Mouse (Mus musculus) midbrain, postnatal 0 days (tissue): ENCODE measurements around the gene Rpl41. TPM values are rescaled to one million over a fixed set of nuclear protein-coding genes. Genes with fewer than 3 reads are reported as not detected.

Experiments used
- ATAC-seq: fragments of 200-750 bp; cut with Nextera tagmentation; 2 replicates; pipeline ENCODE4 v1.8.0; 2017; ENCODE audit warnings: moderate number of reproducible peaks, mild to moderate bottlenecking, moderate TSS enrichment, moderate library complexity; ENCODE audit not compliant: low FRiP score
- DNase-seq: peaks from one replicate; pipeline ENCODE4 v3.0.0-alpha.2; 2015; ENCODE audit warnings: low spot score
- H3K27ac ChIP-seq: fragments of 300-500 bp; sonication (generic); 2 replicates; pipeline ENCODE4 v1.5.1; 2014; ENCODE audit warnings: low read depth, mild to moderate bottlenecking, low read length, mixed read lengths
- H3K27me3 ChIP-seq: fragments of 300-500 bp; sonication (generic); 2 replicates; pipeline ENCODE4 v1.6.1; 2014; ENCODE audit warnings: low read length, control low read depth, mixed read lengths; ENCODE audit not compliant: insufficient read depth
- H3K36me3 ChIP-seq: fragments of 300-500 bp; sonication (generic); 2 replicates; pipeline ENCODE4 v1.6.1; 2014; ENCODE audit warnings: low read length, control low read depth, mixed read lengths; ENCODE audit not compliant: insufficient read depth
- H3K4me1 ChIP-seq: fragments of 300-500 bp; sonication (generic); 2 replicates; pipeline ENCODE4 v1.6.1; 2014; ENCODE audit warnings: mild to moderate bottlenecking, control low read depth, antibody characterized with exemption, low read length, mixed read lengths; ENCODE audit not compliant: insufficient read depth
- H3K4me2 ChIP-seq: fragments of 300-500 bp; sonication (generic); 2 replicates; pipeline ENCODE4 v1.6.1; 2014; ENCODE audit warnings: low read depth, mild to moderate bottlenecking, low read length, mixed read lengths; ENCODE audit not compliant: poor library complexity, severe bottlenecking
- H3K4me3 ChIP-seq: fragments of 300-500 bp; sonication (generic); 2 replicates; pipeline ENCODE4 v1.5.1; 2014; ENCODE audit warnings: low read depth, mild to moderate bottlenecking, low read length, moderate library complexity
- H3K9ac ChIP-seq: fragments of 300-500 bp; sonication (generic); replicated peaks from 2 replicates; pipeline ENCODE4 v1.6.1; 2014; ENCODE audit warnings: mild to moderate bottlenecking, low read length, moderate library complexity, mixed read lengths; ENCODE audit not compliant: poor library complexity, severe bottlenecking
- H3K9me3 ChIP-seq: fragments of 300-500 bp; sonication (generic); 2 replicates; pipeline ENCODE4 v1.6.1; 2016; ENCODE audit warnings: low read length, control low read depth
- CTCF ChIP-seq: IDR thresholded peaks from 2 replicates; pipeline ENCODE4 v1.5.1; 2016; ENCODE audit warnings: antibody characterized with exemption, mild to moderate bottlenecking
- WGBS: fragments of 180-500 bp; shearing (Covaris S2); extraction: QIAGEN DNeasy Blood & Tissue Kit; methylation state at CpG from one replicate; pipeline ENCODE4 v1.1.7; 2014; 5-methylcytosine and 5-hydroxymethylcytosine counted together
- polyA plus RNA-seq: library from polyadenylated mRNA; unstranded; fragments of >200 nt; fragmentation: Nextera tagmentation; extraction: Ambion mirVana; gene quantifications from 2 replicates; pipeline ENCODE4 v1.2.1, GENCODE M21; 2015
- total RNA-seq: library from RNA; depleted of rRNA; stranded (reverse); fragments of >200 nt; gene quantifications from 2 replicates; pipeline ENCODE4 v1.2.3, GENCODE M21; 2014

The Rpl41 gene
- total and polyA plus RNA-seq, 2 experiments from 2014 or later: 807 to 2,464 TPM

GRCm38 (mm10) chr10:128524732-128525662, 24.1 kb downstream of the Rpl41 start:
- peak; percentile 62 for DNase-seq
- H3K27ac ChIP-seq: peak overlapping the region; percentile 38; the same call in 1 of the 2 replicates
- 1% methylated on average over 56 of the region's 58 CpGs for WGBS

GRCm38 (mm10) chr10:128524111-128524731, 24.9 kb downstream of the Rpl41 start:
- peak overlapping the region; percentile 71 for H3K4me3 ChIP-seq
- H3K4me1 ChIP-seq: no peaks in the 10 kb centered on the region; the same call in 1 of the 2 replicates
- DNase-seq (no peak), ATAC-seq (no peak)
- WGBS: 9% methylated on average over 11 of the region's 11 CpGs
- no peak for TF ChIP-seq CTCF
- H3K9ac ChIP-seq: peak overlapping the region; percentile 65
- H3K4me2 ChIP-seq: peak overlapping the region; percentile 100
- no peak overlapping the region for H3K27ac ChIP-seq
- H3K27me3 ChIP-seq: peaks cover 3% of the 10 kb centered on the region; the same call in 1 of the 2 replicates
- no peaks in the 10 kb centered on the region for H3K9me3 ChIP-seq
- H3K36me3 ChIP-seq: 0 out of 2 replicates have a peak, but pooled peaks cover 6% of the 10 kb centered on the region

More at GRCm38 (mm10) chr10:128524732-128525662, 24.1 kb downstream of the Rpl41 start:
- Histone ChIP-seq H3K4me2 (peak overlapping the region; percentile 100), H3K27me3 (peaks cover 3% of the 10 kb centered on the region; the same call in 1 of the 2 replicates), H3K9ac (peak overlapping the region; percentile 65), H3K4me3 (peak overlapping the region; percentile 71), H3K4me1 (no peaks in the 10 kb centered on the region; the same call in 1 of the 2 replicates), H3K9me3 (no peaks in the 10 kb centered on the region), H3K36me3 (0 out of 2 replicates have a peak, but pooled peaks cover 4% of the 10 kb centered on the region)
- ATAC-seq: peak; percentile 48
- TF ChIP-seq CTCF: no peak

GRCm38 (mm10) chr10:128522351-128522750, 26.8 kb downstream of the Rpl41 start:
- ATAC-seq (no peak), DNase-seq (no peak)
- Histone ChIP-seq H3K4me1 (no peaks in the 10 kb centered on the region; the same call in 1 of the 2 replicates), H3K4me3 (no peak overlapping the region), H3K9ac (no peak overlapping the region), H3K9me3 (no peaks in the 10 kb centered on the region), H3K4me2 (no peak overlapping the region), H3K27me3 (peaks cover 3% of the 10 kb centered on the region; the same call in 1 of the 2 replicates), H3K27ac (no peak overlapping the region), H3K36me3 (peaks cover 6% of the 10 kb centered on the region; the same call in 1 of the 2 replicates)
- 81% methylated on average over 6 of the region's 6 CpGs for WGBS
- TF ChIP-seq CTCF: no peak

- no peak for DNase-seq
- TF ChIP-seq CTCF: no peak
- H3K9me3 ChIP-seq: no peaks in the 10 kb centered on the region
- no peaks in the 10 kb centered on the region; the same call in 1 of the 2 replicates for H3K4me1 ChIP-seq
- ATAC-seq: no peak
- no peak overlapping the region for H3K27ac ChIP-seq
- no peak overlapping the region for H3K4me3 ChIP-seq
- H3K36me3 ChIP-seq: peaks cover 6% of the 10 kb centered on the region; the same call in 1 of the 2 replicates
- H3K9ac ChIP-seq: 0 out of 2 replicates have a peak overlapping the region, but pooled peaks have one; percentile 13
- WGBS: 87% methylated on average over 16 of the region's 16 CpGs
- peaks cover 8% of the 10 kb centered on the region; the same call in 1 of the 2 replicates for H3K27me3 ChIP-seq
- H3K4me2 ChIP-seq: no peak overlapping the region
Measured at GRCm38 (mm10) chr10:128520591-128520990, 28.5 kb downstream of the Rpl41 start.

GRCm38 (mm10) chr10:128518833-128519232, 30.3 kb downstream of the Rpl41 start:
- Histone ChIP-seq H3K27me3 (peaks cover 5% of the 10 kb centered on the region; the same call in 1 of the 2 replicates), H3K4me2 (no peak overlapping the region), H3K4me3 (no peak overlapping the region), H3K36me3 (peaks cover 9% of the 10 kb centered on the region; the same call in 1 of the 2 replicates), H3K27ac (no peak overlapping the region), H3K4me1 (no peaks in the 10 kb centered on the region), H3K9me3 (no peaks in the 10 kb centered on the region), H3K9ac (no peak overlapping the region)
- ATAC-seq (no peak), DNase-seq (peak; percentile 64)
- peak; percentile 60 for TF ChIP-seq CTCF
- 68% methylated on average over 7 of the region's 7 CpGs for whole genome bisulfite sequencing
